Mouse (Mus musculus) regulatory T cell (primary cell): Measurements from ENCODE around the gene Clpsl2.
"Not testable (repeated sequence)": the region's sequence is repeated elsewhere in the genome, so short reads cannot be mapped to it uniquely, and the experiment has no call there.

Source experiments
- in situ Hi-C: fragments of 300-600 bp; cut with MboI, MseI; formaldehyde crosslinking; loops from one replicate; pipeline ENCODE4 v1.15.1; 2025; ENCODE audit warnings: high pct_unique_total_duplicates

The Clpsl2 gene

DNA sequence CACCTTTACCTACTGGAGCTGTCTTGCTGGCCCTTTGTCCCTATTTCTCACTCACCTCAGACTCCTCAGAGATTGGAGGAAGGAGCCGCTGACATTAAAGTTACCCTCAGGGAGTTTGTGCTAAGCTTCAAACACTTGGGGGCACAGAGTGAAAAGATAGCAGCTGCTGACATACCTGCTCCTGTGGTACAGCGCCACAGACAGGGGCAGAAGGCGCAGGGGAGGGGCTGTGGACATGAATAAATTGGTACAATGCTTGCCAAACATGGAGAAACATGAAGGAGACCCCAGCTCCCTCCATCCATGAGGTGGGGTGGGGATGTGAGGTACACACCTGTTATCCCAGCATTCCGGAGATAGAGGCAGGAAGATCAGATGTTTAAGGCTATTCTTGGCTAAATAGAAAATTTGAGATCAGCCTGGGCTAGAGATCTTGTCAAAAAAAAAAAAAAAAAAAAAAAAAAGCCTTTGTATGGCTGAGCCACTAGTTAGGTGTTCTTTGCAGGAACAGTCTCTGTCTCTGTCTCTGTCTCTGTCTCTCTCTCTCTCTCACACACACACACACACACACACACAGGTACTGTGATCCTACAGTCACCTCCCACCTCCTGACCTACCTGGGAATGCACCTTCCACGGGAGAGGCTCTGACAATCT lies 28.0 kb upstream of the Clpsl2 start:
- in situ Hi-C loops: loop anchor here (5.0 to 10.0 kb wide), 3 partner anchors 34 to 306 kb away; no protein-coding TSS in a partner anchor

DNA sequence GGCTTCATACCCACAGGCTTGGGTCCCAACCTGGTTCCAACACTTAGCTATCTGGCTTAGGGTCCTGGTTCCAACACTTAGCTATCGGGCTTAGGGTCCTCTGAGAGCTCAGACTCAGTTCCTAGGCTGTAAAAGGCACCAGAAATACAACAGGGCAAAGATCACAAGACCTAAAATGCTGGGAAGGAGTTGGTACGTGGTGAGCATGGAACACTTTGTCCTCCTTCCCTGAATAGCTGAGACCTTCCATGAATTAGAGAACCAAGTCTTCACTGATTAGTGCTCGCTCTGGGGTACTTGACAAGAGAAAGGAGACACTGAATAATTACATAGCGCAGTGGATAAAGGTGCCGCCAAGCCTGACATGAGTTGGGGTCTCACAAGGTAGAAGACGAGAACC lies 27.3 kb upstream of the Clpsl2 start:
- in situ Hi-C loops: loop anchor here (5.0 to 10.0 kb wide), 3 partner anchors 35 to 307 kb away; no protein-coding TSS in a partner anchor

DNA sequence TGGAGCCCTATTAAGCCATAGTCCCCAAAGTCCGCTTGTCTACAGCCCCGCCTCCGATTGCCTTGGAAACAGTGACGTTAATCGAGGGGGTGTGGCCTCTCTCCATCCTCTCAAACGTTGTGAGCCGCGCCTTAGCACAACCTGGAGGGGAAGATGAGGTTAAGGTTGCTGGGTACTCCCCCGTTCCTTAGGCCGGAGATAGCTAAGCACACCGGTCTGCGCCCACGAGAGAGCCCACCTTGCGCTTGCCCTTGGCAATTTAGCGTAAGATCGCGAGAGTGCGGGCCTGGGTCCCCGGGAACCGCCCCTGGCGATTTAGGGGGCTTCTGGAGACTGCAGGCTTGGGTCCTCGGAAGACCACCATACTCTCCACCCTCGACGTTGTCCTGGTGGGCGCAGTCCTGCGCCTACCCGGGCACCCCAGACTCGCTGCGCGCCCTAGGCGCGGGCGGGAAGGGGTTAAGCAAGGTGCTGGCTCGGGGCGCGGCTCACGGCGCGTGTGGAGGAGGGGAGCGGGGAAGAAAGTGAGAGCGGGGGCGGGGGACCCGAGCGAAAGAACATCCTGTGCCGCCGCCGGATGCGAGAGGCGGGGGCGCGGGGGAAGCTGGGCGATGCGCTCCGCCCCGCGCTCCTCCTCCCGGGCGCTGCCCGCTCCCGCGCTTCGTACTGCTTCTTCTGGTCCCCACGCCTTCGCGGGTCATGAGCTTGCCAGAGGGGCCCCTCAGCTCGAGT lies 26.4 kb upstream of the Clpsl2 start:
- in situ Hi-C loops: loop anchor here (5.0 to 10.0 kb wide), 3 partner anchors 35 to 308 kb away; no protein-coding TSS in a partner anchor

DNA sequence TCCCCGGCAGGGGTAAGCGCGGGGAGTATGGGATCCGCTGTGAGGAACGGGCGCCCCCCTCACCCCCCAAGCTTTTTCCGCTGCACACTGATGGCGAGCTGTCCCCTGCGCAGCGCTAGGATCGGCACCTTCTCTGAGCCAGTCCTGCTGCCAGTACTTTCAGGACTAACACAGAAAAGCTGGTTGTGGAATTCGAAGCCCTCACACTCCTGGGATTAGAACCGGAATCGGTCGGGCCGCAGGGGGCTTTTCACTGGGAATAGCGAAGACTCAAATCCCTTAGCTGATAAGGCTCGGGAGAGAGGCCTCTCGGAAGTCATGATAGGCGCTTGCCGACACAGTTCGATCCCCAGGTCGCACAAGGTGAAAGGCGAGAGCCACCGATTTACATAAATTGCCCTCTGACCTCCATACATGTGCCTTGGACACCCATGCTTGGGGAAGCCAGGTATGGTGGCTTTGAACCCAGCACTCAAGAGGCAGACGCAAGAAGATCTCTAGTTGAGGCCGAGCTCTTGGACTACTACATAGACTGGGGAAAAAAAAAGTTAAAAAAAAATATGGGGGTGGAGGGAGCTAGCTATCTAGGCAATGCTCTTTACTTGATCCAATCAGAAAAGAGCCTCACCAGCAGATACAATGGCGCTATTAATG lies 25.7 kb upstream of the Clpsl2 start:
- in situ Hi-C loops: loop anchor here (5.0 to 10.0 kb wide), 3 partner anchors 36 to 309 kb away; no protein-coding TSS in a partner anchor

DNA sequence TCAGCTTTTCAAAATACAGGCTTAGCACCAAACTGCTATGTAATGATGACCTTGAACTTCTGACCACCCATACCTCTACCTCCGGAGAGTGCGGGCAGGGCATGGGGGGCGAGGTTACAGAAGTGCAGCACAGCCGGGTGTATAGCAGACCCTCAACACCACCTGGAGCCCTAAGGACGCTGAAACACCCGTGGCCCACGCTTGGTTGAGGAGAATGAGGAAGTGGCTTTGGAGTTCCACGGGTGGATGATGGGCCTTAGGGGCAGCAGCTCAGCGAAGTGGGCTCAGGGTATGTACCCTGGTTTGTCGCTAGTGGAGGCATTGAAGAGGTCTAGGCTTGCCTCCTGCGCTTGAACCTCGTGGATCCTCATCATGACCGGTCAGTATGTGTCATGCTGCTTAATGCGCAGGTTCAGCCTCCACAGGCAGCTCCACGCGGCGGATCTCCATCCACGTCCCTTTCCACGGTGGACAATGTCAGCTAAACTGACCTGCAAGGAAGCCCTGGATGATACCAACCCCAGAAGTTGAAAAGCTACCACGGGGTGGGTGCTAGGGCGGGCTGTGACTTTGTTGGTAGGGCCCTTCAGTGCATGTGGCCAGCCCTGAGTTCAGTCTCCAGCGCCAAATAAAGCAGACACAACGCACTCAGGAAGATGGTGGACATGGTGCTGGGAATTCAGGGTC lies 25.1 kb upstream of the Clpsl2 start:
- in situ Hi-C loops: loop anchor here (5.0 to 10.0 kb wide), 3 partner anchors 37 to 309 kb away; no protein-coding TSS in a partner anchor

DNA sequence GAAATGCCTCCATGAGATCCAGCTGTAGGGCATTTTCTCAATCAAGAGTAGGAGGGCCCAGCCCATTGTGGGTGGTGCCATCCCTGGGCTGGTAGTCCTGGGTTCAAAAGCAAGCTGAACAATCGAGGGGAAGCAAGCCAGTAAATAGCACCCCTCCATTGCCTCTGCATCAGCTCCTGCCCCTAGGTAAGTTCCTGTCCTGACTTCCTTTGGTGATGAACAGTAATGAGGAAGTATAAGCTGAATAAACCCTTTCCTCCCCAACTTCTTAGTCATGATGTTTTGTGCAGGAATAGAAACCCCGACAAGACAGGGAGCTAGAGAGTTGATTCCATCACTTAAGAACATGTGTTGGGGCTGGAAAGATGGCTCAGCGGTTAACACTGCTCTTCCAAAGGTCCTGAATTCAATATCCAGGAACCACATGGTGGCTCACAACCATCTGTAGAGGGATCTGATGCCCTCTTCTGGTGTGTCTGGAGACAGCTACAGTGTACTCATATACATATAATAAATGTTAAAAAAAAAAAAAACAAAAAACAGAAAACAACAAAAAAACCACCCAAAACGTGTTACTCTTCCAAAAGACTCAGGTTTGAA lies 24.3 kb upstream of the Clpsl2 start:
- in situ Hi-C loops: loop anchor here (5.0 to 10.0 kb wide), 3 partner anchors 38 to 310 kb away; no protein-coding TSS in a partner anchor

DNA sequence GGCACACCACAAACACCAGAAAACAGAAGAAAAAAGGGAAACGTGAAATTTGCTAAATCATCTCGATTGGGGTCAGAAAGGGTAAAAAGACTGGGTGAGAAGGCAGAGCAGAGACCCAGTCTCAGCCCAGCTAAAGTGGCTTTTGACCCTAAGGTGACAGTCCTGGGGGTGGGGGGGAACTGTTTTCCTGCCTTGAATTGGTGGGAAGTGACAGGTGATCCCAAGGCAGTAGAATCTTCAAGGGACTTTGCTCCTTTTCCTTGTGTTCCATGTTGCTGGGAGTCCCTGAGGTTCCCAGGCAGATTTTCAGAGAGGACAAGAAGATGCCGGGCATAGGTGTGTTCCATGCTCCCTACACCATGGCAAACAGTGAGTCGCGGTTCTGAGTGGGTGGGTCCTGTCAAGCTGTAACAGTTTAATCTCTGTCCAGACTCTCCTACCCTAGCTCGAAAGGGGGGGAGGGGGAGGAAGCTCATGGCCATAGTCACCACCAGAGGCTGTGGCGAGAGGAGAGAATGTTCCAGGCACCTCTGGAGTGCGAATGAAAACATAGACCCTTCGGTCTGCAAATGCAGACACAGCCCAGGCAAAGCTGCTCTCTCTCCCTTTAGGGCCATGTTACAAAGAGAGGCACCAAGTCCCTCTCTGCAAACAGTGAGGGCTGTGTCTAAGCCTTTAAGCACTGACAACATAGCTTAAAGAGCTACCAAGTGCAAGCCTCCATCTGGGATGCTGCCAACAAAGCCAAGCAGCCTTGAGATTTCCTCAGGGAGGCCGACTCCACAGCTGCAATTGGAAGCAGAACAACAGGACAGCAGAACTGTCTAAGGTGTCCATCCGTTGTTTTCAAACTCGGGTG lies 21.8 kb upstream of the Clpsl2 start:
- in situ Hi-C loops: loop anchor here (10.0 kb wide), 2 partner anchors 143 to 313 kb away; no protein-coding TSS in a partner anchor

DNA sequence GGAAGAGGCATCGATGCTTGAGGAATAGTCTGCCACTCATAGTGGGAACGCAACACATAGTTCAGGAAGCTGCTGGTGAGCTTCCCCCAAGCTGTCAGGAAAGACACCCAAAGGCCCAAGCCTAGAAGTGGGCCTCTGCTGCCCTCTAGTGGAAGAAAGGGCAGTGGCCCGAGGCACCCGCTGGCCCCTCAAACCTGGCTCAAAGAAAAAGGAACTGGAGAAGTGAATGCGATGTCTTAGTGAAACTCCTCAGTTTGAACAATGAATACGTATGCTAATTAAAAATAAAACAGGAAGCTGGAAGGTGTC lies 21.2 kb upstream of the Clpsl2 start:
- in situ Hi-C loops: loop anchor here (10.0 kb wide), 2 partner anchors 143 to 313 kb away; no protein-coding TSS in a partner anchor

DNA sequence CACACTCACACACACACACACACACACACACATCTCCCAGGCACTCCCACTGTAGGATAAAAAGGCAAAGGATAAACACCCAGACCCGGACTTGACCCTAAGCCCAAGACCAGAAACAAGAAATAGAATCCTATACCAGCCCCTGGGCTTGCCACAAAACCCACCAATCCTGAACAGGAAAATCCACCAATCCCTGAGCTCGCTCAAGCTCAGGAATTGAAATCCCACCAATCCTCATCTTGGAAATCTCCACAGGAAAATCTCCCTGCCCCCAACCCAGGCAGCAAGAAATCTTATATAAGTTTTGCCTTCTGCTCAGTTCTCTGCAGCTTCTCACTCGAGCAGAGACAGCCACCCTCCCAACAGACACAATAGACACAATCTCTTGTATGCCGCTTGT lies 20.1 kb upstream of the Clpsl2 start:
- in situ Hi-C loops: loop anchor here (10.0 kb wide), 2 partner anchors 144 to 314 kb away; no protein-coding TSS in a partner anchor

DNA sequence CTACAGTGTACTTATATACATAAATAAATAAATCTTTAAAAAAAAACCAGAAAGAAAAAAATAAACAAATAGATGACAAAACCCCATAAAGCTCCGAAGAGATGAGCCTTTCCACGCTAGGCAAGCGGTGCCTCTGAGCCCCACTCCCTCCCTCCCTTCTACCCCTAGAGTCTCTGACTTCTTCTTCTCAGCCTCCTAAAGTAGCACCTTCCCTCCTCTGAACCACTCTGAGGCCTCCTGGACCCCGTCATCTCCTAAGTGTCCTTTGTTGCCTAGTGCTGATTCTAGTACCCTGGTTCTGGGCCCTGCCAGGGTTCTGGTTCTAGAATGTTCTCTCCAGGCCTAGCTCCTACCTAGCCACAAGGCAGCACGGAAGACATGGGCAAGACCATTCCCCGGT lies 18.7 kb upstream of the Clpsl2 start, which contains the start of gene Armc12:
Gene Armc12, plus strand, starts transcription at position 301 of the 400 bp plus-strand sequence.
- in situ Hi-C loops: no loop called here

DNA sequence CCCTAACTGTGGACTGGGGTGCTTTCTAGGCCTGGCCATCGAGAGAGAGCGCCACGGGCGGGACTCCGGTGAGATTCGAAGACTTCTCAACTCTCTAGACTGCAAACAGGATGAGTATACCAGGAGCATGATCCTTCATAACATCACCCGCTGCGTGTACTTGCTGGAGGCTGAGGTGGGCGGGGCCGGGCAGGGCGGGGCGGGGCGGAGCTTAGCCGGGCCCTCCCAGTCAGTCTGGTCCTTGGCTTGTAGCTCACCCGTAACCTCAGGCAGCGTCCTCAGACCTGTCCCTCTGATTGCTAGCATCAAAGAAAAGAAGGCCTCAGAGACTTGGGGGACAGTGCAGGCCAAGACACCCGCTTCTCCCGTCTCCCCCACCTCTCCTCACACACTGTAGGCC lies 17.3 kb upstream of the Clpsl2 start:
- in situ Hi-C loops: no loop called here

DNA sequence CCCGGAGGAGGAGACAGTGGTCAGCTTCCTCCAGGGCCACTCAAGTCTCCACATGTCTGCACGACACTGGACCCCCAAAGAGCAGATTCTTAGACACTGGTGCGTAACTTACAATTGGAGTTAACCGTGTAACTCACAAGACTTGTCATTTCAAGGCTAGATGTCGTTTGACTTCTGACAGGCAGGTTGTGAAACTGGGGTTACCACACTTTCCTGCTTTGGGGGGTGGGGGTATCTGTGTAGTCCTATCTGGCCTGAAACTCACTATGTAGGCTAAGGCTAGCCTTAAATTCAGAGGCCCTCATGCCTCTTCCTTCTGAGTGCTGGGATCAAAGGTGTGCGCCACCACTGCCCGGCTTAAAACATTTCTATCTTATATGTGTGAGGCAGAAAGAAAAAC lies 16.7 kb upstream of the Clpsl2 start:
- in situ Hi-C loops: no loop called here

DNA sequence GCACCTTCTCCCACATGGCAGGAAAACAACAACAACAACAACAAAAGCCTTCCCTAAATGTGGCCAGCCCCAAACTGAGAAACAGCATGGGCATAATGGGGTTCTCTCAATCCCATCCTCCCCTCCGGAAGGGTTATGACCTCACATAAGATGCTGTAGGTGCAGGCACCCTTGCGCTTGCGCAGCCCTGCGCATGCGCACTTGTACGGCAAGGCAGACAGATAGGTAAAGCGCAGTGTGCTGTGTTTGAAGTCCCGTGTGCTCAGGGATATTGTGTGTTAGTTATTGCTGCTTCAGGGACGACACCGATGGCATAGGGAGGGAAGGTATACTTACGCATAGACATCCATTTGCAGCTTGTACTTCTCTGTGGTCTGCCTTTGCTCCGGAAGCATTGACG lies 15.9 kb upstream of the Clpsl2 start:
- in situ Hi-C loops: no loop called here

DNA sequence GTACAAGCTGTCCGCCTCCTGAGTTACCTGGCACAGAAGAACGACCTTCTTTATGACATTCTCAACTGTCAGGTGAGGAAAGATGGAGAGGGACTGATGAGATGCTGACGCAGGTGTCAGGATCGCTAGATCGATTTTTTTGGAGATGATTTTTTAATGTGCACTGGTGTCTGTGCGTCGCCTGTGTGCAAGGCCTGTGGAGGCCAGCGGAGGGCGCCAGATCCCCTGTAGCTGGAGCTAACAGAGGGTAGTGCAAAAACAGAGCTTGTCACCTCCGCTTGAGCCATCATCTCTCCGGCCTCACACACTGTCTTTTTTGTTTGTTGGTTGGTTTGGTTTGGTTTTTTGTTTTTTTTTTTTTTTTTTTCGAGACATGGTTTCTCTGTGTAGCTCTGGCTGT lies 11.3 kb upstream of the Clpsl2 start:
- in situ Hi-C loops: loop anchor here (5.0 kb wide), 1 partner anchor 54 kb away; no protein-coding TSS in a partner anchor

DNA sequence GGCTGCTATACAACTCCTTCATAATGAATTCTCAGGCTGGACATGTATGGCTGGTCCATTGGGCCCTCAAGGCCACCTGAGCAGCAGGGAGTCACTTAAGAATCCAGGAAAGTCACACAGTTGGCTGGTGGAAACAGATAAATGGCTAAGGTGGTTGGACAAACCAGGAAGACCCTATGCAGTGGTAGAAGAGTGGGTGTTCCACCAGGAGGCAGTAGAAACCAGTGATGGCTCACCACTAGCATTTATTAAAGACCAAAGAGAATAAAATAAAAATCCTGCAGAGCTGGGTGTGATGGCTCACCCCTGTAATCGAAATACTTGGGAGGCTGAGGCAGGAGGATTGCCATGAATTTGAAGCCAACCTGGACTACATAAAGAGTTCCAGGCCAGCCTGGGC lies 2.3 kb upstream of the Clpsl2 start:
- in situ Hi-C loops: no loop called here

DNA sequence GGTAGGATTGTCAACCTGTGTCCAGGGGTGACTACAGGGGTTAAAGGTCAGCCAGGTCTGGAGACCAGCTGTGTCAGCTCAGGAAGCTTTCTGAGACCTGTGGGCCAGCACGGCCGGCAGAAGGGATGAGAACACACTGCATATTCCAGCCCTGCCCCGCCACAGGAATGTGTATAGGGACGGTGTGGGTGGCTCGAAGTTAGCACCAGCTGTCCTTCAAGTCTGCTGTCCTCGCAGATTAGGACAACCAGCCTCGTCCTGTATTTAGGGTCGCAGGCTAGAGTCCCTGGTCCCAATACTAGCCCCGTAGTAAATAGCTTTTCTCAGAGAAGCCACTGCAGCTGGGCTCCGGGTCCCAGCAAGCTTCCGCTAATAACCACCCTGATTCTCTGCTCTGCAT lies 661 bp upstream of the Clpsl2 start:
- in situ Hi-C loops: no loop called here

DNA sequence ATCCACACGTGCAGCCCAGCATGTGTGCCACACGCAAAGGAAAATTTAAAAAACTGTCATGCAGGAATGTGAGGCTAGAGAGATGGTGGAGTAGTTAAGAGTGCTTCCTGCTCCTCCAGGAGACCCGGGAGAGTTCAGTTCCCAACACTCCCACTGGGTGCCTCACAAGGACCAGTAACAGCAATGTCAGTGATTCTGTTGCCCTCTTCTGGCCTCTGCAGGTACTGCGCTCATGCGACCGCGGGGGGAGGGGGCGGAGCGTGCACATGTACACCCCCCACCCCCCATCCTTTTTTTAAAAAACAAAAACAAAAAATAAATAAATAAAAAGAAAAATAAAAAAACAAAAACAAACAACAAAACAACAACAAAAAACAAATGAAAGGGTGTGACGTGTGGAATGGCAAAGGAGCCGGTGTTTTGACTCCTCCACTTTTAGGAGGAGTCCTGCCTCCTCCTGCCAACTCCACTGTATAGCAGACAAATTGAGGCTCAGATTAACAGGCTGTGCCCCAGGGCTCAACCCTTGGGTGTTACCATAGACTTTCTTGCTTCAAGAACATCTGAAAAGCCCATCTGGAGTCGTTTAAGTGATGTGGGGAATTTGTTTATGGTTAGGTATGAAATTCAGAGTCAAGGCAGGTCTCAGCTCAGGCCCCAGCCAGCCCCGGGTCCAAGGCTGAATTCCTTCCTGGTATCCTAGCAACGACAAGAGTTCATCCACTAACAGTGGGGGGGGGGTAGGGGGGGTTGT lies 4.0 kb downstream of the Clpsl2 start:
- in situ Hi-C loops: no loop called here

DNA sequence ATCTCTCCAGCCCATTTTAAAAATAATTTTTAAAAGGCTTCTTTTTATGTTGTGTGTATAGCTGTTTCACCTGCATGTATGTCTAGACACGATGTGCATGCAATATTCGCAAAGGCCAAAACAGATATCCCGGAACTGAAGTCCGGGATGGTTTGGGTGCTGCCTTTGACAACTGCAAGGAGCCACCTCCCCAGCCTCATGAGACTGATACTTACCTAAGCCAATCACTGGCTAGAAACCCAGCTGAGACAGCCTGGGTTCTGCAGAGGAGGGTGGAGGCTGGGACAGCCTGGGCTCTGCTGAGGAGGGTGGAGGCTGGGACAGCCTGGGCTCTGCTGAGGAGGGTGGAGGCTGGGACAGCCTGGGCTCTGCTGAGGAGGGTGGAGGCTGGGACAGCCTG lies 4.8 kb downstream of the Clpsl2 start:
- in situ Hi-C loops: not testable (repeated sequence)

DNA sequence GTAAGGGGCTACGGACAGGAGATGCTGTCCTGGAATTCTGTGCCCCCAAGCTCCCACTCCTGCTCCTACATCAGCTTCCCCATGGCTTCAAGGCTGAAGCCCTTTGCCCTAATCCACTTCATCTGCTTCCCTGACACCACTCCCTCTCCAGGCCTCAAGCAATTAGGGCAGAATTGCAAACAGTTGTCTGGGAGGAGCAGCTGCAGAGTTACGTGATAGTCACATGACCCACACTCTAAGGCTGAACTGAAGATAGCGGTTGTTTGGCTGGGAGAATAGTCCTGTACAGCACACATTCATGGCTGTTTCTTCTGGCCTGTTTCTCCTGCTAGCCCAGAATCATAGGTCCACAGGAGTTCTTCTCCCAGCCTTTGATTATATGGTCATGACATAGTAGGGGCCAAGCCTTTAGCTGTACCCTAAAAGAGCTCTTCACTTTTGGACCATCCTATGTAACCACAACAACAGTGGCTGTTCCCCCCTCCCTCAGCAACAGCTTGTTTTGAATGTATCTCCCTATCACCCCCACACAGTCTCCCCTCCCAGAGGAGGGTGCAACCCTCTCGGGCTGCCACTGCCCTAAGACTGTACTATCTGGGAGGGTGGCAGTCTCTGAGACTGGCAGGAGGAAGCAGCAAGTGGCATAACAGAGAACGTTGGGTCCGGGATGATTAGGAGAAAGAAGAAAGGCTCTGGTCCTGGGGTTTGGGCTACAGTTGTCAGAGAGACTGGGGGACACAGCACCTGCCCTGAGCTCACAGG lies 7.6 kb downstream of the Clpsl2 start:
- in situ Hi-C loops: no loop called here
